Mouse (Mus musculus) frontal cortex, adult (tissue): ENCODE results near the gene Ercc1.

ENCODE experiments used
- ATAC-seq: cut with Nextera tagmentation; 2 replicates; pipeline ENCODE4 v1.9.2; 2017; ENCODE audit warnings: mild to moderate bottlenecking, moderate library complexity, mixed read lengths; ENCODE audit not compliant: low TSS enrichment

Ercc1 gene

GRCm38 (mm10) chr7:19337122-19337521 is 7.5 kb upstream of the Ercc1 start:
- peak; percentile 32; the same call in 1 of the 2 replicates for ATAC-seq

- ATAC-seq = no peak
These were observed 6.5 kb upstream of the Ercc1 start for GRCm38 (mm10) chr7:19338060-19338459.

- no peak for ATAC-seq
These were observed 6.0 kb upstream of the Ercc1 start for GRCm38 (mm10) chr7:19338596-19338995.

- no peak for ATAC-seq
These were observed 3.3 kb upstream of the Ercc1 start for GRCm38 (mm10) chr7:19341250-19341649.

- no peak for ATAC-seq
These were observed 2.7 kb upstream of the Ercc1 start for GRCm38 (mm10) chr7:19341761-19342409.

GRCm38 (mm10) chr7:19342481-19343027 is 2.0 kb upstream of the Ercc1 start:
- ATAC-seq = peak; percentile 22

- no peak for ATAC-seq
These were observed 1.3 kb upstream of the Ercc1 start for GRCm38 (mm10) chr7:19343210-19343808.

- ATAC-seq = peak; percentile 75
These were observed 427 bp downstream of the Ercc1 start for GRCm38 (mm10) chr7:19344938-19345471.

GRCm38 (mm10) chr7:19349188-19349915 is 4.8 kb downstream of the Ercc1 start:
- no peak for ATAC-seq

GRCm38 (mm10) chr7:19350221-19350620 is 5.6 kb downstream of the Ercc1 start:
- no peak for ATAC-seq

- no peak for ATAC-seq
These were observed 10.4 kb downstream of the Ercc1 start for GRCm38 (mm10) chr7:19354991-19355390.

- no peak for ATAC-seq
These were observed 11.7 kb downstream of the Ercc1 start for GRCm38 (mm10) chr7:19356311-19356710.

- no peak for ATAC-seq
These were observed 13.1 kb downstream of the Ercc1 start for GRCm38 (mm10) chr7:19357381-19358375.

GRCm38 (mm10) chr7:19358634-19359033 is 14.1 kb downstream of the Ercc1 start:
- ATAC-seq = no peak

- ATAC-seq = peak; percentile 59
These were observed 14.8 kb downstream of the Ercc1 start, which contains the start of the genes Cd3eap and Ppp1r13l for GRCm38 (mm10) chr7:19359299-19359891. TSS of gene Cd3eap (minus strand) at chr7:19359483. TSS of gene Ppp1r13l (plus strand) at chr7:19359749.

GRCm38 (mm10) chr7:19359892-19360641 is 15.5 kb downstream of the Ercc1 start:
- peak; percentile 28 for ATAC-seq

- peak; percentile 72 for ATAC-seq
These were observed 16.4 kb downstream of the Ercc1 start for GRCm38 (mm10) chr7:19360944-19361343.

GRCm38 (mm10) chr7:19361720-19362119 is 17.1 kb downstream of the Ercc1 start:
- no peak for ATAC-seq

GRCm38 (mm10) chr7:19362276-19362675 is 17.7 kb downstream of the Ercc1 start:
- ATAC-seq = no peak

- no peak for ATAC-seq
These were observed 19.3 kb downstream of the Ercc1 start for GRCm38 (mm10) chr7:19363881-19364280.
